Mouse (Mus musculus): Measurements from ENCODE around the gene Kntc1.

- TF ChIP-seq POLR2A (IDR thresholded peaks at IDR 0.05; ENCODE audit: borderline replicate concordance, extremely low read depth, insufficient read depth, insufficient read length, poor library complexity, severe bottlenecking), result no peak
- TF ChIP-seq CTCF (IDR thresholded peaks at IDR 0.05; ENCODE audit: borderline replicate concordance, extremely low read depth, insufficient read depth, insufficient read length), result no peak
These were observed 1.0 kb upstream of the Kntc1 start for GRCm38 (mm10) chr5:123748339-123749064.

Measured in brain, embryonic 14.5 days (tissue).